Mouse (Mus musculus) midbrain, embryonic 14.5 days (tissue): ENCODE measurements at regions not wholly inside any gene's neighbourhood (a gene's known extent, or its start where the extent isn't known, plus 50 kb on each side); places are given as distances from the start of the nearest gene placed in this dataset. TPM values are rescaled to one million over a fixed set of nuclear protein-coding genes. Genes with fewer than 3 reads are reported as not detected.

ENCODE experiments used
- ATAC-seq: fragments of 200-750 bp; cut with Nextera tagmentation; 2 replicates; pipeline ENCODE4 v1.8.0; 2017; ENCODE audit warnings: moderate number of reproducible peaks, moderate library complexity; ENCODE audit not compliant: low FRiP score, low TSS enrichment
- DNase-seq: peaks from one replicate; pipeline ENCODE4 v3.0.0-alpha.2; 2015
- H3K27ac ChIP-seq: fragments of 300-500 bp; sonication (generic); replicated peaks from 2 replicates; pipeline ENCODE4 v1.5.1; 2014; ENCODE audit warnings: mild to moderate bottlenecking, low read depth, low read length, moderate library complexity
- H3K27me3 ChIP-seq: fragments of 300-500 bp; sonication (generic); 2 replicates; pipeline ENCODE4 v1.6.1; 2014; ENCODE audit warnings: low read length, control low read depth, mixed read lengths; ENCODE audit not compliant: control insufficient read depth, insufficient read depth
- H3K36me3 ChIP-seq: fragments of 300-500 bp; sonication (generic); 2 replicates; pipeline ENCODE4 v1.6.1; 2014; ENCODE audit warnings: low read length, control low read depth; ENCODE audit not compliant: control insufficient read depth, insufficient read depth
- H3K4me1 ChIP-seq: fragments of 300-500 bp; sonication (generic); 2 replicates; pipeline ENCODE4 v1.6.1; 2014; ENCODE audit warnings: mild to moderate bottlenecking, antibody characterized with exemption, low read length, control low read depth; ENCODE audit not compliant: control insufficient read depth, insufficient read depth
- H3K4me2 ChIP-seq: fragments of 300-500 bp; sonication (generic); 2 replicates; pipeline ENCODE4 v1.6.1; 2014; ENCODE audit warnings: mild to moderate bottlenecking, low read length, moderate library complexity
- H3K4me3 ChIP-seq: fragments of 300-500 bp; sonication (generic); replicated peaks from 2 replicates; pipeline ENCODE4 v1.5.1; 2014; ENCODE audit warnings: low read depth, low read length
- H3K9ac ChIP-seq: fragments of 300-500 bp; sonication (generic); replicated peaks from 2 replicates; pipeline ENCODE4 v1.6.1; 2014; ENCODE audit warnings: mild to moderate bottlenecking, low read length, moderate library complexity
- H3K9me3 ChIP-seq: fragments of 300-500 bp; sonication (generic); 2 replicates; pipeline ENCODE4 v1.6.1; 2016; ENCODE audit warnings: low read length, control low read depth, mixed read lengths; ENCODE audit not compliant: control insufficient read depth
- WGBS: fragments of 180-500 bp; shearing (Covaris S2); extraction: QIAGEN DNeasy Blood & Tissue Kit; methylation state at CpG from one replicate; pipeline ENCODE4 v1.1.7; 2014; 5-methylcytosine and 5-hydroxymethylcytosine counted together
- microRNA-seq: library from miRNA; unstranded; fragments of <30 nt; microRNA quantifications from one replicate; pipeline ENCODE4, GENCODE M21; 2016

DNA sequence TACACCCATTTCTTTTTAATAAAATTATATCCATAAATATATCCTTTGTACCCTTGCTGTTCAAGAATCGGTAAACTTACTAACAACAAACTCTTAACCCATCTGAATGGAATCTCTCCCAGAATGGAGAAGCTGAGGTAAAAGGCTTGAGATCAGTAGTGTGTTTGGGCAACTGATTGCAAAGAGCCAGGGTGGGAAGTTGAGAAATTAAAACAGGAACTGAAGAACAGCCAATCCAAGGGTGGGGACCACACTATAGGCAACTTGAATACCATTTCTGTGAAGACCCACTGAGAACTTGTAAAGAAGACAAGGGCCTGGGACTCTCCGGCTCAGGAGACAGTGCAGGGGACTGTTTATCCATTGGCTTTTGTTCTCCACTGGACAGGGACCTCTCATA is 72.2 kb upstream of the Mocs2 start:
- DNase-seq (no peak), ATAC-seq (no peak)
- Histone ChIP-seq H3K4me3 (no peak overlapping the region), H3K9ac (no peak overlapping the region), H3K27me3 (no peaks in the 10 kb centered on the region), H3K27ac (no peak overlapping the region), H3K4me1 (no peaks in the 10 kb centered on the region), H3K9me3 (no peaks in the 10 kb centered on the region), H3K36me3 (no peaks in the 10 kb centered on the region), H3K4me2 (no peak overlapping the region)
- WGBS: 88% methylated on average over 2 of the region's 2 CpGs

DNA sequence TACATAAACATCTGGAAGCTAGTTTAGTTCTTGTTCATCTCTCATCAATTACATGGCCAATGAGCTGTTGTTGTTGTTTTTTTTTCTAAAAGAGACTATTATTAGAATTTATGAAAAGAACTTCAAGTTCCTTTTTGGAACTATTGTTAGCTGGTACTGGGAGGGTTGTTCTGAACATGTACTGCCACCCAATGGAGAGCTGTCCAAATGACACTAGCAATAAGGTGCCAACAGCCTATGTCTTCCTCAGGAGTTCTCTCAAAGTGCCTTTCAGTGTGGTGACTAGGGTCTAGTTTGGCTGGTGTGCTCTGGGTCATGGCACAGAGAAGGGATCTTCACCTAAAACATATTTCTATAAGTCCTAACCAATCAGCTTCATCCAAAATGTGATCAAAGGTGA is 60.6 kb upstream of the Mocs2 start:
- no peaks in the 10 kb centered on the region for H3K4me1 ChIP-seq
- no peaks in the 10 kb centered on the region for H3K27me3 ChIP-seq
- H3K4me3 ChIP-seq: no peak overlapping the region
- H3K9ac ChIP-seq: no peak overlapping the region
- H3K27ac ChIP-seq: no peak overlapping the region
- H3K36me3 ChIP-seq: no peaks in the 10 kb centered on the region
- ATAC-seq (no peak), DNase-seq (peak; percentile 62)
- no peaks in the 10 kb centered on the region for H3K9me3 ChIP-seq
- H3K4me2 ChIP-seq: no peak overlapping the region

DNA sequence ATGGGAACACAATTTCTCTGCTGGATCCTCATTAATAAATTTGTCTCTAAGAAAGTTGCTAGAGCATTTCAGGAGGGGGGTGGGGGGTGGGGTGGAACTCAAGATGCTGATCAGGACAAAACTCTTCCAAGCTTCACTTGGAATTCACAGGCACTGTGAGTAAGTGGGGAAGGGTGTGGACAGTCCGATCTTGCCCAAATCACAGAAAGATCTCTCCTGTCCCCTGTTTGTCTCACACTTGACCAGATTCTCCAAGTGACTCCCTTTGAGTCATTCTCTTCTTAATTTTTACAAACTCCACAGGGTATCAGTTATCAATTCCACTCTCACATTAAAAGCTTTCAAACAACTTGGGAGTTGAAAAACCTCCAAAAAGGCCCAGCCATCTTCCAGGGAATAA is 58.1 kb upstream of the Mocs2 start:
- no peak overlapping the region for H3K4me3 ChIP-seq
- no peak overlapping the region for H3K4me2 ChIP-seq
- DNase-seq (no peak), ATAC-seq (no peak)
- no peaks in the 10 kb centered on the region for H3K36me3 ChIP-seq
- H3K9me3 ChIP-seq: no peaks in the 10 kb centered on the region
- no peak overlapping the region for H3K27ac ChIP-seq
- 83% methylated on average over 1 of the region's 1 CpGs for WGBS
- no peaks in the 10 kb centered on the region for H3K4me1 ChIP-seq
- no peaks in the 10 kb centered on the region for H3K27me3 ChIP-seq
- no peak overlapping the region for H3K9ac ChIP-seq

DNA sequence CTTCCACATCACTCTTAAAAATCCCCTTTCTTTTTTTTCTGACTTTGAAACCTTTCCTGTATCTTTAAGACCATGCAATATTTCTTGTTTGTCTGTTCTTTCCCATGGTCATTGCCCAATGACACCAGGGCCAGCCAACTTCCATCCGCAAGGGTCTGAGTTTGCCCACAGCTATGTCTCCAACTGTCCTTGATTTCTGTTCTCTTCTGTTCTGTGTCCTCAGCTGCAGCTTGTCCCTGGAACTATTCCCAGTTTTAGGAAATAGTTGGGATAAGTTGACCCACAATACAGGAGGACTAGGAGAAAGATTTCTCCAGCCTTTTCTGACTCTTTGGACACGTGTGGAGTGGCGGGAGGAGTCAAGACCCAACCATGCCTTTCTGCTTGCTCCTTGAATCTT is 57.1 kb upstream of the Mocs2 start:
- Histone ChIP-seq H3K36me3 (no peaks in the 10 kb centered on the region), H3K4me1 (no peaks in the 10 kb centered on the region), H3K4me3 (no peak overlapping the region), H3K4me2 (no peak overlapping the region), H3K27me3 (no peaks in the 10 kb centered on the region), H3K27ac (no peak overlapping the region), H3K9ac (no peak overlapping the region), H3K9me3 (no peaks in the 10 kb centered on the region)
- DNase-seq (no peak), ATAC-seq (no peak)
- WGBS: 75% methylated on average over 3 of the region's 3 CpGs

Small RNAs in the stretch of these regions (microRNA-seq; reads per million reads assigned to microRNA genes)
- gene Gm25950: not detected
